Mouse (Mus musculus): ENCODE results near the gene Kcp.

Gene Kcp

DNA sequence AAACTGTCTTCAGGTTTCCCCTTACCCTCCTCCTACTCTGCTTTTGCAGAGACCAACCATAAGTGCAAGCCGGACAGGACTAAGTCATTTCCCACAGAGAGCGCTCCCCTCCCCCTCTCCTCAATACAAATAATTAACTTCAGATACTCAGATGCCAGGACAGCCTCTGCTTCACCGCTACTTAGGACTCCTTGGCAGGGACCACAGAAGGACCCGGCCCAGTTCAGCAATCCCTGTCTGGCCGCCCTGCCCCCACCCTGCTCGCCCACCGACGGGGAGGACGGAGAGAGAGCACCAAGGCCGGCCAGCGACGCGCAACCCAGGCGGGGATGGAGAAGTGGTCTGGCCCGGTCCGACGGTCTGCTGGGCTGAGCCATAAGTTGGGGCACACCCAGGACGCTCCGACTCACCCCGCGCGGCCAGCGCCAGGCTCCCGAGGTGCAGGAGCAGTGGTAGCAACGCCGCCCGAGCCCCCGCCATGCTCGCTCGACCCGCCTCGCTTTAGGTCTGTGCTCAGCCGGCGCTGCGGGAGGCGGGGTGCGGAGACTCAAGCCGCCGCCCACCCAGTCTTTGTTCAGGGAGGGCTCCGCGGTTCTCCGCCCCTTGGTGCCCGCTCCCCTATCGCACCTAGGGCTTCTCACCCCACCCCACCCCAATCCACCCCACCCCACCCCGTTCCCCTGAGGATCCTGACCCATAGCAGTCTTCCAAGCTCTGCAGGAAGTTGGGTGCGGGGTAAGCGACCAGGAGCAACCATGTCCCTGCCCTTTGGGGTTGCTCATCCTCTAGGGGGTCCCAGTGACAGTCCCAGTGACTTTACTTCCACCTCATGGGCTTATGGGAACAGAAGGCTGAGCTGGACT is at the start of gene Kcp:
Gene Kcp, minus strand, starts transcription at position 506 of the 863 bp plus-strand sequence.
- WGBS: 3% methylated on average over 47 of the region's 47 CpGs

DNA sequence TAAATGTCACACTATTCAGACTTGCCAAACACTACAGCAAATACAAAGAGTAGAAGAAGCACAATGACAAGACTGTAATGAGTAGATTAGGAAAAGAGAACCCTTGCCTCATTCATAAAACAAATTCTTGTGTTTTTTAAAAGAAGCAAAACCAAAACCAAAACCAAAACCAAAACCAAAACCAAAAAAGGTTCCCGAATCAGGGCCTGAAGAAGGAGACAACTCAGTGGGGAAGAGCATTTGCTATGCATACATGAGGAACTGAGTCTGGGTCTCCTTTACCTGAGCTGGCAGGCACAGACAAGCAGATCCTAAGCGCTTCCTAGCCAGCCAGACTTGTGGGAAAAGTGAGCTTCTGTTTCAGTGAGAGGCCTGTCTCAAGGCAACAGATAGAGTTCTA is 49.4 kb upstream of the Kcp start:
- WGBS: 89% methylated on average over 2 of the region's 2 CpGs

- 88% methylated on average over 2 of the region's 2 CpGs for WGBS
These were observed 44.8 kb upstream of the Kcp start for GRCm38 (mm10) chr6:29552526-29552925.

DNA sequence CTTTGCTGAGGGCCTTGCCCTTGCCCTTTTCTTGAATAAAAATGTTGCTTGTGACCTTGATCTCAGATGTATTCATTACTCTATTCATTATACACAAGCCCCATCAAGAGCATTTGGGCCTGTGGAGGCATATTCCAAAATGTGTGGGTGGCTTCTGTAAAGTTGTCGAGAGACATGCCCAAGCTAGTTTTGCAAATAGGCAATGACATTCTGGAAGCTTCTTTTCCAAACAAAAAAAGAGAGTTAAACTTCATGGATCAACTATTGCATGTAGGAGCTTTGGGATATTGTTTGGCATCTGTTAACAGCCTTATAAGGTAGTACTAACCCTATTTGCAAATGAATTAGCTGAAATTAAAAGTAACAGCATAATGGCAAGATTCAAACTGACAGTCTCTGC is 40.3 kb upstream of the Kcp start:
- 42% methylated on average over 1 of the region's 1 CpGs for WGBS

DNA sequence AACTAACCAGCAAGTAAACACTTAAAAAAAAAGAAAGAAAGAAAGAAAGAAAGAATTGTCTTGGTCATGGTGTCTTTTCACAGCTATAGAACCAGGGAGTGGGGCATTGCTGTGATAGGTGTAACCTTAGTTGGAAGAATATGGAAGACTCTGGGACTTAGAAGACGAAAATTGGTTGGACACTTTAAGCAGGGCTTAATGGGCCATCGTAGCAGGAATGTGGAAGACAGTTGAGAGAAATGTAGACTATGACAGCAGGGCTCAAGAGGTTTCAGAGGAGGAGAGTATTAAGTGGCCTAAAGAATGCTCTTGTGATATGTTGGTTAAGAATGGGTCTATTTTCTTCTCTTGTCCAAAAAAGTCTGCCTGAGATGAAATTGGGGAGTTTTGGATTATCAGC is 37.9 kb upstream of the Kcp start:
- WGBS: 98% methylated on average over 2 of the region's 2 CpGs

- 85% methylated on average over 1 of the region's 1 CpGs for WGBS
These were observed 33.2 kb upstream of the Kcp start for GRCm38 (mm10) chr6:29540956-29541355.

DNA sequence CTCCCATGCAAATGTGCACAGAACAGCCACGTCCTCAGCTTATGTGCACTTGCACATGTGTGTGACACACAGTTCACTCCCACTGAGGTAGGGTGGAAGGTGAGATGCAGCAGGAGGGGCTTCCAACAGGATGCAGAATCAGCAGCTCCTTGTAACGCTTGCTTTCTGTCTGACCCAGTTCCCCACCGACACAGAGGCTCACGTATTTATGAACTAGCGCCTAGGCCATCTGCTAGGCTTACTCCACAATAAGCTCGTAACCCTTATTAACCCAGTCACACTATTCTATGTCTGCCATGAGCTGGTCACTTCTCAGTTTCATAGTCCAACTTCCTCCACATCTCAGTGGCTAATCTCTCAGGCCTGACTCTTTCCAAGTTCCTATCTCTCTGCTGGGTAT is 32.5 kb upstream of the Kcp start:
- 52% methylated on average over 6 of the region's 6 CpGs for WGBS

- 76% methylated on average over 8 of the region's 8 CpGs for WGBS
These were observed 31.8 kb upstream of the Kcp start for GRCm38 (mm10) chr6:29539502-29539901.

GRCm38 (mm10) chr6:29537221-29537620 is 29.5 kb upstream of the Kcp start:
- 67% methylated on average over 3 of the region's 3 CpGs for WGBS

DNA sequence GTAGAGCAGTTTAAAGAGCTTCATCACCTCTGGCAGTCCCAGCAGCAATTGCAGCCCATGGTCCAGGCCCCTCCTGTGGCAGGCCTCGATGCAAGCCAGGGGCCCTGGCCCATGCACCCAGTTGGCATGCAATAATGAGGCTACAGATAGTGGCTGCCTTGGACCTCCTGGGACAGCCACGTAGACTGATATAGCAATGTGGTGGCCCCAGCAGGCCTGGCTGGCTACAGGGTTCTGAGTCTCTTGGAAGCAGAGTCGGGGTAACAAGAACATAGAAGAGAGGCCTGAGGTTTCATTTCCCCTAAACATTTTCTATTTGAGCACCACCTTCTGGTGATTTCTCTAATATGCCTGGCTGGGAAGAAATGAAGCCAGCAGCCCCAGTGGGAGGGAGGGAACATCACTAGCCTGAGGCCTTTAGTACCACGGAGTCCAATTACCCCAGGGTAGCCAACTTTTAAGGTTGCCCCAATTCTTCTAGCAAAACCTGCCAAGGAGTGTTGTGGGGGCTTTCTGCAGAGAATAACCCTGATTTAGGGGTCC is 29.0 kb upstream of the Kcp start:
- 56% methylated on average over 4 of the region's 4 CpGs for WGBS

- WGBS: 74% methylated on average over 6 of the region's 6 CpGs
These were observed 27.6 kb upstream of the Kcp start for GRCm38 (mm10) chr6:29535316-29535715.

DNA sequence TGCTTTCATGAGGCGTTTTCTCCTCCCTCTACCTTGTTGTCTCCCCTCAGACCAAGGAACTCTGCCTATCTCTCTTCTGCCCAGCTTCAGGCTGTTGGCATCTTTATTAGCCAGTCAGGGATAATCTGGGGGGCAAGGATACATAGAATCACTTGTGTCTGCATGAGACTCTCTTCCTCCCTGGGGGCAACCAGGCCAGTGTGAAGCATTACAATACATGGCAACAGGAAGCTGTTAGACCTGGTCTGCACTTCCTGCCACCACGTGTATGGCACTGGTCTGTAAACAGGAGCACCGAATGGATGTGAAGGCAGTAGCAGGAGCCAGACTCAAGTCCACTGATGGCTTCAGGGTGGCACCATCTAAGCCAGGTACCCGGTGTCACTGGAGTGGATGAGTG is 22.3 kb upstream of the Kcp start:
- WGBS: 81% methylated on average over 4 of the region's 4 CpGs

GRCm38 (mm10) chr6:29529444-29529820 is 21.7 kb upstream of the Kcp start:
- WGBS: 41% methylated on average over 2 of the region's 2 CpGs

DNA sequence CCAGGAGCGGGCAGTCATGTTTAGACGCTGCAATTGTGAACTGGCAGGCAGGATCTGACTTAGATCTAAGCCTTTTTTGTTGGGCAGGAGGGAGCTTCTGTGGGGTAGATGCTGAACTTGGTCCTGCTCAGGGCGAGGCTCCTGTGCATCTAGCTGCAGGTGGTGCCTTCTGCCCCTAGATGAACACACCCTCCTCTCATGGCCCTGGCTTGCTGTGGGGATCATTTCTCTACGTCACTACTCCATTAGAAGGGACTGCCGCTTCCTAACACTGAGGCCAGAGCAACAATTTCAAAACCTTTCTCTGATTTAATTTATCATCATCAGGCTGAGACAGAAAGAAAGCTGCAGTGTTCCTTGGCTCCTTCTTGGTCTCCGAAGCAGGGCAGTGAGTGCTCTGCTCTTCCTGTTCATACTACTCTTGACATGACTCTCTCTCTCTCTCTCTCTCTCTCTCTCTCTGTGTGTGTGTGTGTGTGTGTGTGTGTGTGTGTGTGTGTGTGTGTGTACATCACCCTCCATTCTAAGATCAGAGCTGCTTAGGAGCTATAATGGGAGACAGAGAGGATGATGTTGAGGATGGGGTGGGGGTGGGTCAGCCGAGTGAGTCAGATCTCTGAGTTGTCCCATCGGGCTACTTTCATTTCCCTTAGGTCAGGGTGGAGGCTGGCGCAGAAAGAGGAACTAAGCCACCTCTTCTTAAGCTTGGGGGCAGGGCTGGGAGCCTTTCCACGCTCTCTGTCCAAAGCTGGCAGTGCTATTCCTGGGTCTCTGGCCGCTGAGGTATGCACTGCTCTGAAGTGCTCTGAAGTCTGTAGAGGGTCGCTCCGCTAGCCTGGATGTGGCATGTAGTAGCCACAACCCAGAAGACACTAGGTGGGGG is 21.1 kb upstream of the Kcp start:
- WGBS: 38% methylated on average over 13 of the region's 13 CpGs

GRCm38 (mm10) chr6:29528165-29528505 is 20.4 kb upstream of the Kcp start:
- 20% methylated on average over 8 of the region's 8 CpGs for WGBS

DNA sequence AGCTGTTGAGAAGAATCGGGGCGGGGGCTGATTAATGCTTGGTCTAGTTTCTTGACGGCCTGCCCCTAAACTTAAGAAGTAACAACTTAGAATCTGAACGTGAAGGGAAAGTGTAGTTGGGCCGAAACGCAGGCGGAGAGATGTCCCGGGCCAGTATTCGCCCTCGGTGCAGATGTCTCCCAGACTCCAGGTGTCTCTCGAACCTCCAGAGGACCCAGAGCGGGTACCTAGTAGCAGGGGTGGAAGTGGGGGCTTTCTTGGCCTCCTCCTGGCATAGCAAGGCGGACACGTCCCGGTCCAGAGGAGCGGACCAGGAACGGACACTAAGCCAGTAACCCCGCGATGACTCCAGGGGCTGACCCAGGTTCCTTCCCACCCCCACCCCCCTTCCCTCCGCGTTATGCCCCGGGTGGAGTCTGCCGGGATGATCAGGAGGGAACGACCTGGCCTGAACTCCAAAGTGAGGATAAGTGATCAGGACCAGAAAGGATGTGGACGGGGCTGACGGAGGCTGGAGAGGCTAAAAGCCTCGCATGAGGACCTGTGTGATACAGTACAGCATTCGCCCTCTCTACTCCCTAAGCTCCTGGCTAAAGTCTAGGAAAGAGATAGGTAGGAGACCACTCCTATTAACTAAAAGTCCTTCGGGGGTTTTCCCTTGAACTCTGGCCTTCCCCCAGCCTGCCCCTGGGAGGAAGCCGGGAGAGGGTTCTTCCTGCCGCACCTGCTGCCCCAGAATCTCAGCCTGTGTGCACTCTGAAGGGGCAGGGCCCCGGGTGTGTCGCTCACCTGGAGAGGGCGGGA is 19.8 kb upstream of the Kcp start:
- WGBS: 8% methylated on average over 34 of the region's 34 CpGs

- WGBS: under 1% methylated on average over 95 of the region's 96 CpGs
These were observed 18.8 kb upstream of the Kcp start, which contains the start of gene Irf5 for GRCm38 (mm10) chr6:29526281-29527251. Gene Irf5, plus strand, starts transcription at chr6:29526625.

DNA sequence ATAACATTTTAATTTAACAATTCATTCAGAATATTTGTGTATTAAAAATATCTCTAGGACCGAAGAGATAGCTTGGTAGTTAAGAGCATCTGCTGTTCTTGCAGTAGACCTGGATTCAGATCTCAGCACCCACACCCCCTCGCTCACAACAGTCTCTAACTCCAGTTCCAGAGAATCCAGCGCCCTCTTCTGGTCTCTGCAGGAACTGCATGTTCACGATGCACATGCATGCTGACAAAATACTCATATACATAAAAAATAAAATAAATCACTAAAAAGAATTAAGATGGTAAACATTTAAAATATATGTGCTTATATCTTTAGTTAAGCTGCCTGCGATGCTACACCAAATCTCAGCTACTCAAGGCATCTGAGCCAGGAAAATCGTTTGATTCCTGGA is 17.5 kb upstream of the Kcp start:
- WGBS: 76% methylated on average over 6 of the region's 6 CpGs

DNA sequence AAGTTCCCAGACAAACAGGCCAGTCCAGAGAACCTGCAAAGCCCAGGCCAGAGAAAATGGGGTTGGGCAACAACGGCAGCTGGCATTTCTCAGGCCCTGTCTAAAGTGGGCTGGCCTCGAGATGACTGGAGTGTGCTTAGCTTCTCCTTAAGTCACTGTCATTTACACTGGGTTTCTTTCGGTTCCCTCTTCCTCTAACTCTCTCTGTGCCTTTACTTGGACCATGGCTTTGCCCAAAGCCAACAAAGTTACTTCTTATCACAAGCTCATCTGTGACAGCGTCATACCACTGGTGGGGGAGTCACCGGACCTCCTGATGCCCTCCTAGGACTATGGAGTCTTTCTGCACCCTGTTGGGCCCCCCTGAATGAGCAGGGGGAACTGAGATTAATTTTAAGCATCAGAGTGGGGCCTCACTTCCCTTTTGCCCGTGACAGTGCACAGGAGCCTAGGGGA is 16.3 kb upstream of the Kcp start:
- WGBS: 85% methylated on average over 6 of the region's 6 CpGs

GRCm38 (mm10) chr6:29523301-29524033 is 15.7 kb upstream of the Kcp start:
- WGBS: 84% methylated on average over 12 of the region's 12 CpGs
